Mouse (Mus musculus) lung, postnatal 0 days (tissue): ENCODE results near the gene Tbcd. TPM values are rescaled to one million over a fixed set of nuclear protein-coding genes. Genes with fewer than 3 reads are reported as not detected.

Experiments
- ATAC-seq: fragments of 200-750 bp; cut with Nextera tagmentation; 2 replicates; pipeline ENCODE4 v1.8.0; 2017; ENCODE audit warnings: moderate library complexity
- DNase-seq: peaks from one replicate; pipeline ENCODE4 v3.0.0-alpha.2; 2016; ENCODE audit warnings: low spot score
- H3K27ac ChIP-seq: fragments of 300-500 bp; sonication (generic); 2 replicates; pipeline ENCODE4 v1.5.1; 2014; ENCODE audit warnings: antibody characterized with exemption, mild to moderate bottlenecking, low read length, mixed read lengths
- H3K27me3 ChIP-seq: fragments of 300-500 bp; sonication (generic); replicated peaks from 2 replicates; pipeline ENCODE4 v1.6.1; 2014; ENCODE audit warnings: low read length, mixed read lengths; ENCODE audit not compliant: insufficient read depth
- H3K36me3 ChIP-seq: fragments of 300-500 bp; sonication (generic); 2 replicates; pipeline ENCODE4 v1.6.1; 2014; ENCODE audit warnings: low read length, mixed read lengths; ENCODE audit not compliant: insufficient read depth
- H3K4me1 ChIP-seq: fragments of 300-500 bp; sonication (generic); 2 replicates; pipeline ENCODE4 v1.6.1; 2014; ENCODE audit warnings: antibody characterized with exemption, low read depth, low read length, mixed read lengths; ENCODE audit not compliant: insufficient read depth
- H3K4me2 ChIP-seq: fragments of 300-500 bp; sonication (generic); replicated peaks from 2 replicates; pipeline ENCODE4 v1.6.1; 2014; ENCODE audit warnings: low read depth, mild to moderate bottlenecking, low read length, moderate library complexity, mixed read lengths
- H3K4me3 ChIP-seq: fragments of 300-500 bp; sonication (generic); 2 replicates; pipeline ENCODE4 v1.5.1; 2014; ENCODE audit warnings: low read depth, low read length
- H3K9ac ChIP-seq: fragments of 300-500 bp; sonication (generic); replicated peaks from 2 replicates; pipeline ENCODE4 v1.6.1; 2014; ENCODE audit warnings: low read depth, mild to moderate bottlenecking
- H3K9me3 ChIP-seq: fragments of 300-500 bp; sonication (generic); 2 replicates; pipeline ENCODE4 v1.6.1; 2016; ENCODE audit warnings: low read length, mixed read lengths
- CTCF ChIP-seq: IDR thresholded peaks from 2 replicates; pipeline ENCODE4 v1.5.1; 2016; ENCODE audit warnings: antibody characterized with exemption, mild to moderate bottlenecking
- EP300 ChIP-seq: IDR thresholded peaks from 2 replicates; pipeline ENCODE4 v1.6.1; 2016; ENCODE audit warnings: antibody characterized with exemption, mild to moderate bottlenecking, control low read depth
- WGBS: fragments of 180-500 bp; shearing (Covaris S2); extraction: QIAGEN DNeasy Blood & Tissue Kit; methylation state at CpG from one replicate; pipeline ENCODE4 v1.1.7; 2014; 5-methylcytosine and 5-hydroxymethylcytosine counted together
- polyA plus RNA-seq: library from polyadenylated mRNA; unstranded; fragments of >200 nt; fragmentation: Nextera tagmentation; extraction: Ambion mirVana; gene quantifications from 2 replicates; pipeline ENCODE4 v1.2.1, GENCODE M21; 2015

Tbcd gene
- polyA plus RNA-seq, 1 experiment from 2014 or later: 24.4 TPM

- H3K4me2 ChIP-seq: no peak overlapping the region
- ATAC-seq: no peak
- H3K9ac ChIP-seq: no peak overlapping the region
- no peaks in the 10 kb centered on the region for H3K4me1 ChIP-seq
- H3K27me3 ChIP-seq: no peaks in the 10 kb centered on the region
- no peak for DNase-seq
- no peaks in the 10 kb centered on the region for H3K36me3 ChIP-seq
- no peaks in the 10 kb centered on the region for H3K9me3 ChIP-seq
- TF ChIP-seq CTCF (no peak), EP300 (no peak)
- H3K27ac ChIP-seq: no peak overlapping the region
- no peak overlapping the region for H3K4me3 ChIP-seq
- 84% methylated on average over 9 of the region's 9 CpGs for WGBS
Measured at GRCm38 (mm10) chr11:121515996-121516395, 64.2 kb downstream of the Tbcd start.

DNA sequence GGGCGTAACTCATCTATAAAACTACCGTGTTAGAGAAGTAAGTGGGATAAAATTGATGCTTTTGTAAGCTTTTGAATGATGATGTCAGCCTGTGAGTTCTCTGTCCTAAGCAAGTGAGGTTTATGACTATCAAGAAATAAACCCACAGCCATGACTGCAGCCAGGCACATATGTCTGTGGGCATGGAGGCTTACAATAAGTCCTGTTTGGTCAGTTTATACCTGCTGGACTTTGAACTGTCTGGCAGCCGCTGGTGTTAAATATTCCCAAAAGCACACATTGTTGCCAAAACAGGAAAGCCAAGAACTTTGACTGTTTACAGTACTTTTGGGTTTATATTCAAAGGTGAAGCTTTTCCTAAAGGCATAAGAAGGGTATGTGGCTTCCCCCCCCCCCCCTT is 65.2 kb downstream of the Tbcd start:
- no peaks in the 10 kb centered on the region for H3K27me3 ChIP-seq
- TF ChIP-seq EP300: no peak
- no peak for TF ChIP-seq CTCF
- no peaks in the 10 kb centered on the region for H3K4me1 ChIP-seq
- no peaks in the 10 kb centered on the region for H3K36me3 ChIP-seq
- no peak overlapping the region for H3K4me2 ChIP-seq
- ATAC-seq (no peak), DNase-seq (no peak)
- H3K4me3 ChIP-seq: no peak overlapping the region
- H3K27ac ChIP-seq: no peak overlapping the region
- no peaks in the 10 kb centered on the region for H3K9me3 ChIP-seq
- H3K9ac ChIP-seq: no peak overlapping the region
- WGBS: 79% methylated on average over 3 of the region's 3 CpGs

GRCm38 (mm10) chr11:121517687-121518465 is 66.1 kb downstream of the Tbcd start:
- Histone ChIP-seq H3K27me3 (no peaks in the 10 kb centered on the region), H3K4me2 (no peak overlapping the region), H3K9me3 (no peaks in the 10 kb centered on the region), H3K9ac (no peak overlapping the region), H3K4me3 (no peak overlapping the region), H3K27ac (no peak overlapping the region), H3K4me1 (no peaks in the 10 kb centered on the region), H3K36me3 (no peaks in the 10 kb centered on the region)
- ATAC-seq (peak; percentile 58), DNase-seq (peak; percentile 51)
- WGBS: 73% methylated on average over 17 of the region's 17 CpGs
- TF ChIP-seq CTCF (no peak), EP300 (no peak)

GRCm38 (mm10) chr11:121519131-121519530 is 67.4 kb downstream of the Tbcd start, which contains the start of gene Zfp750:
Gene Zfp750, minus strand, starts transcription at chr11:121519333.
- peak; percentile 34 for DNase-seq
- Histone ChIP-seq H3K4me2 (no peak within 1 kb of the TSS), H3K4me3 (no peak within 1 kb of the TSS)

GRCm38 (mm10) chr11:121519703-121520102 is 68.0 kb downstream of the Tbcd start:
- WGBS: 71% methylated on average over 7 of the region's 7 CpGs
- no peaks in the 10 kb centered on the region for H3K4me1 ChIP-seq
- TF ChIP-seq CTCF (no peak), EP300 (no peak)
- H3K4me2 ChIP-seq: no peak overlapping the region
- no peak overlapping the region for H3K27ac ChIP-seq
- ATAC-seq: no peak
- H3K9me3 ChIP-seq: no peaks in the 10 kb centered on the region
- no peaks in the 10 kb centered on the region for H3K27me3 ChIP-seq
- no peaks in the 10 kb centered on the region for H3K36me3 ChIP-seq
- no peak overlapping the region for H3K4me3 ChIP-seq
- no peak overlapping the region for H3K9ac ChIP-seq
- DNase-seq: no peak

More at GRCm38 (mm10) chr11:121519131-121519530, 67.4 kb downstream of the Tbcd start, which contains the start of gene Zfp750:
- WGBS: 50% methylated on average over 10 of the region's 10 CpGs
- no peaks in the 10 kb centered on the region for H3K9me3 ChIP-seq
- no peak within 1 kb of the TSS for H3K9ac ChIP-seq
- H3K27me3 ChIP-seq: no peaks in the 10 kb centered on the region
- no peaks in the 10 kb centered on the region for H3K36me3 ChIP-seq
- no peaks in the 10 kb centered on the region for H3K4me1 ChIP-seq
- no peak within 1 kb of the TSS for H3K27ac ChIP-seq
- no peak for TF ChIP-seq EP300
- TF ChIP-seq CTCF: no peak
- ATAC-seq: peak; percentile 35

- Histone ChIP-seq H3K36me3 (no peaks in the 10 kb centered on the region), H3K4me3 (no peak overlapping the region), H3K9ac (no peak overlapping the region), H3K9me3 (no peaks in the 10 kb centered on the region), H3K4me1 (no peaks in the 10 kb centered on the region), H3K27ac (no peak overlapping the region), H3K4me2 (no peak overlapping the region), H3K27me3 (no peaks in the 10 kb centered on the region)
- DNase-seq (no peak), ATAC-seq (no peak)
- WGBS: 74% methylated on average over 2 of the region's 2 CpGs
- TF ChIP-seq EP300 (no peak), CTCF (no peak)
Measured at GRCm38 (mm10) chr11:121520761-121521160, 69.0 kb downstream of the Tbcd start.
